Mouse (Mus musculus): ENCODE results near the gene Ptger4.
A peak's percentile ranks its signal among the peaks of the same experiment; 100 is the strongest.

Ptger4 gene

GRCm38 (mm10) chr15:5157386-5157785 is 86.6 kb downstream of the Ptger4 start:
- DNase-seq = peak; percentile 83

Data from heart, adult 11 months (tissue).